22 mouse cellular contexts compared by ENCODE assay signal in genomic region chr6:125538469-125538868, GRCm38 (mm10). TPM values are rescaled to one million over a fixed set of nuclear protein-coding genes. Genes with fewer than 3 reads are reported as not detected.
DNase-seq lines count a peak whose midpoint lies in the region; ATAC-seq and TF ChIP-seq lines count a peak whose summit lies in the region.
"Had no signal": no experiment of that assay in that cellular context is flagged by ENCODE, and none has a peak within 500 bp of the region (broad histone marks: within the 10 kb centered on the region; RNA-seq: fewer than 3 reads in every experiment).

No protein-coding gene starts in this region.

- TF ChIP-seq CTCF in liver, postnatal 0 days (IDR thresholded peaks at IDR 0.05; ENCODE audit: low read depth) = no peak
- TF ChIP-seq CTCF in C2C12 (IDR thresholded peaks at IDR 0.05; ENCODE audit: control insufficient read depth, insufficient read depth, insufficient read length) = no peak
- no peak for TF ChIP-seq CTCF in bone marrow macrophage, adult 2 months (IDR thresholded peaks at IDR 0.05; ENCODE audit: low read depth, low read length)

- peaks cover 14% of the 10 kb centered on the region for H3K4me1 ChIP-seq in liver, postnatal 0 days (ENCODE audit: insufficient read depth)
- H3K4me1 ChIP-seq in bone marrow macrophage, adult 2 months (ENCODE audit: control insufficient read depth, insufficient read depth, low read length) = peaks cover 43% of the 10 kb centered on the region
- no peaks in the 10 kb centered on the region for H3K4me1 ChIP-seq in hindbrain, embryonic 16.5 days (ENCODE audit: control insufficient read depth, insufficient read depth, low read depth, low read length)
- H3K4me1 ChIP-seq: forebrain, embryonic 13.5 days; hindbrain, embryonic 10.5 days; hindbrain, embryonic 15.5 days had no signal

- H3K79me3 ChIP-seq in C2C12 (ENCODE audit: low read depth) = no peaks in the 10 kb centered on the region

- DNase-seq in liver, postnatal 0 days = no peak
- DNase-seq in liver = no peak
- DNase-seq in ES-CJ7 (ENCODE audit: low read depth, low spot score) = peak; percentile 72
- no peak for DNase-seq in thymus, postnatal 4 days
- DNase-seq in layer of hippocampus, postnatal 10 days (ENCODE audit: low spot score in 2 of 2) = no peak
- DNase-seq: B cell, adult 2 months; cerebellum, adult 18-20 months; cerebellum, adult 9-11 months; cerebellum, postnatal 36 days; forebrain, postnatal 0 days; gastrocnemius, postnatal 14 days; heart, adult 2 months had no signal

- no peak for TF ChIP-seq EP300 in liver, postnatal 0 days (IDR thresholded peaks at IDR 0.05; ENCODE audit: low read depth)

- ATAC-seq in liver, postnatal 0 days = peak; percentile 59; the same call in 1 of the 2 replicates
- no peak for ATAC-seq in hindbrain, embryonic 16.5 days
- ATAC-seq: activated CD4-positive, CD25-positive, alpha-beta regulatory T cell, adult 4 months; forebrain, embryonic 13.5 days; forebrain, postnatal 0 days; inflammation-experienced regulatory T-cells, adult 6 months had no signal

- H3K79me2 ChIP-seq in C2C12 (ENCODE audit: control insufficient read depth, insufficient read depth) = no peaks in the 10 kb centered on the region

- no peak overlapping the region for H3K4me3 ChIP-seq in liver, postnatal 0 days (ENCODE audit: low read depth, low read length)
- no peak overlapping the region for H3K4me3 ChIP-seq in C2C12 (ENCODE audit: insufficient read depth, poor library complexity, severe bottlenecking)
- H3K4me3 ChIP-seq in bone marrow macrophage, adult 2 months (ENCODE audit: insufficient read depth, low read length) = no peak overlapping the region
- H3K4me3 ChIP-seq in hindbrain, embryonic 16.5 days (ENCODE audit: low read length) = no peak overlapping the region
- H3K4me3 ChIP-seq: embryonic facial prominence, embryonic 10.5 days; forebrain, embryonic 13.5 days; heart, adult 2 months; heart, embryonic 12.5 days; hindbrain, embryonic 10.5 days; hindbrain, embryonic 15.5 days had no signal

- no peaks in the 10 kb centered on the region for H3K9me3 ChIP-seq in liver, postnatal 0 days (ENCODE audit: low read length)
- no peaks in the 10 kb centered on the region; the same call in 1 of the 2 replicates for H3K9me3 ChIP-seq in hindbrain, embryonic 16.5 days (ENCODE audit: control insufficient read depth, low read length)
- H3K9me3 ChIP-seq: embryonic facial prominence, embryonic 10.5 days; forebrain, embryonic 13.5 days; heart, embryonic 12.5 days; hindbrain, embryonic 10.5 days; hindbrain, embryonic 15.5 days had no signal

- H3K9ac ChIP-seq in liver, postnatal 0 days (replicated peaks) = no peak overlapping the region
- no peak overlapping the region for H3K9ac ChIP-seq in hindbrain, embryonic 16.5 days (ENCODE audit: low read depth, low read length)
- H3K9ac ChIP-seq: forebrain, embryonic 13.5 days; forebrain, postnatal 0 days; heart, embryonic 12.5 days; hindbrain, embryonic 15.5 days had no signal

- TF ChIP-seq POLR2A in bone marrow macrophage, adult 2 months (IDR thresholded peaks at IDR 0.05; ENCODE audit: borderline replicate concordance, low read depth, low read length) = no peak

- H3K4me2 ChIP-seq in liver, postnatal 0 days (ENCODE audit: low read depth, low read length) = no peak overlapping the region
- H3K4me2 ChIP-seq in hindbrain, embryonic 16.5 days (ENCODE audit: low read length) = no peak overlapping the region
- H3K4me2 ChIP-seq: forebrain, embryonic 13.5 days; heart, embryonic 12.5 days; hindbrain, embryonic 15.5 days had no signal

- no peaks in the 10 kb centered on the region for H3K36me3 ChIP-seq in liver, postnatal 0 days (replicated peaks; ENCODE audit: insufficient read depth, low read length)
- no peaks in the 10 kb centered on the region for H3K36me3 ChIP-seq in C2C12 (ENCODE audit: control insufficient read depth, insufficient read depth)
- H3K36me3 ChIP-seq in hindbrain, embryonic 16.5 days (ENCODE audit: control insufficient read depth, insufficient read depth, low read length) = no peaks in the 10 kb centered on the region
- H3K36me3 ChIP-seq: embryonic facial prominence, embryonic 10.5 days; heart, embryonic 12.5 days; hindbrain, embryonic 10.5 days; hindbrain, embryonic 15.5 days had no signal

- 71% methylated on average over 5 of the region's 5 CpGs for WGBS in liver, postnatal 0 days (ENCODE audit: insufficient replicate concordance)
- 86% methylated on average over 5 of the region's 5 CpGs for WGBS in hindbrain, embryonic 16.5 days

- H3K27ac ChIP-seq in liver, postnatal 0 days (ENCODE audit: low read depth) = no peak overlapping the region
- peak overlapping the region; percentile 50 for H3K27ac ChIP-seq in bone marrow macrophage, adult 2 months (ENCODE audit: insufficient read depth, low read depth, low read length)
- H3K27ac ChIP-seq in hindbrain, embryonic 16.5 days (ENCODE audit: low read depth, low read length) = no peak overlapping the region
- H3K27ac ChIP-seq: embryonic facial prominence, embryonic 10.5 days; forebrain, embryonic 13.5 days; heart, adult 2 months; hindbrain, embryonic 10.5 days; hindbrain, embryonic 15.5 days had no signal

- no peaks in the 10 kb centered on the region for H3K27me3 ChIP-seq in liver, postnatal 0 days (ENCODE audit: insufficient read depth, low read length)
- H3K27me3 ChIP-seq in C2C12 (ENCODE audit: control insufficient read depth, insufficient read depth, insufficient read length) = no peaks in the 10 kb centered on the region
- no peaks in the 10 kb centered on the region for H3K27me3 ChIP-seq in hindbrain, embryonic 16.5 days (replicated peaks; ENCODE audit: control insufficient read depth, insufficient read depth, low read length)
- H3K27me3 ChIP-seq: forebrain, embryonic 13.5 days; heart, embryonic 12.5 days; hindbrain, embryonic 15.5 days had no signal

- no peak overlapping the region for H3ac ChIP-seq in C2C12 (ENCODE audit: control insufficient read depth, insufficient read length, low read depth)

TF ChIP-seq in C2C12, 6 proteins besides CTCF, POLR2A, EP300 and RAD21:
- TF ChIP-seq FOSL1 (IDR thresholded peaks at IDR 0.05; ENCODE audit: insufficient read depth, low read length, poor library complexity, severe bottlenecking) (no peak), MYOG (IDR thresholded peaks at IDR 0.05; ENCODE audit: control insufficient read depth, extremely low read depth, insufficient read length) (no peak), USF1 (IDR thresholded peaks at IDR 0.05; ENCODE audit: low read depth) (peak; percentile 76), CEBPB (IDR thresholded peaks at IDR 0.05; ENCODE audit: low read depth) (no peak)

RNA-seq across cellular contexts. Expression of gene Vwf, which starts 8.1 kb away (rescaled TPM):
- polyA plus RNA-seq in liver, postnatal 0 days (2015; fragmentation: Nextera tagmentation; extraction: Ambion mirVana) = 13.4 and 14.8 TPM in 2 replicates
- polyA plus RNA-seq in C2C12 (2012; fragmentation: generic; extraction: Trizol) = 0.04 TPM
- polyA plus RNA-seq in bone marrow macrophage, adult 2 months (2012; ENCODE audit: insufficient read depth, insufficient read length, missing spikeins) = 9.0 and 11.0 TPM in 2 replicates
- 10 to 100 TPM; 22.1 to 29.0 TPM for total RNA-seq in layer of hippocampus, postnatal 10 days (2021)
- 9.7 and 12.9 TPM in 2 replicates for polyA plus RNA-seq in hindbrain, embryonic 16.5 days (2015; fragmentation: Nextera tagmentation; extraction: Ambion mirVana)

RNA-seq across cellular contexts. Expression of gene Cd9, which starts 43.9 kb away (rescaled TPM):
- polyA plus RNA-seq in liver, postnatal 0 days (2015; fragmentation: Nextera tagmentation; extraction: Ambion mirVana) = 243 and 249 TPM in 2 replicates
- 236 TPM for polyA plus RNA-seq in C2C12 (2012; fragmentation: generic; extraction: Trizol)
- 321 and 343 TPM in 2 replicates for polyA plus RNA-seq in bone marrow macrophage, adult 2 months (2012; ENCODE audit: insufficient read depth, insufficient read length, missing spikeins)
- total RNA-seq in layer of hippocampus, postnatal 10 days (2021) = 100 to 1,000 TPM; 101 to 102 TPM
- 127 and 137 TPM in 2 replicates for polyA plus RNA-seq in hindbrain, embryonic 16.5 days (2015; fragmentation: Nextera tagmentation; extraction: Ambion mirVana)
